Mouse (Mus musculus): Measurements from ENCODE around the gene Eif4h.

DNA sequence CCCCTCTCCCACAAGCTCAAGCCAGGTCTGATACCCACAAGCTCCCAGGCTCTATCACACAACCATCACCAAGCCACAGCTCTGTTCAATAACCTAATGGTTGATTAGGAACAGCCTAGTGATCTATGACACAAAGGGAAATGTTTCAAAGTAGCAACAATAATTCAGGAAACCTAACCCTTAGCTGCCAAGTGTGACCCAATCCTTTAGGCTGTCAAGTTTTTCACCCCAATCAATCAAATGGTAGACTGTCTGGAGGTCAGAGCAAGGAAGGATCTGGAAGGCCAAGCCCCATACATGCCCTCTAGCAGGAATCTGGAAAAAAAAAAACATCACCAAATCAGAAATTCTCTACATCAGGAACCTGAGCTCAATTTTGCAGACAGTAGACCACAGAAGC, 8.5 kb downstream of the Eif4h start:
- no peak for TF ChIP-seq CHD2 (IDR thresholded peaks at IDR 0.05; ENCODE audit: low read depth, low read length)
- TF ChIP-seq HCFC1 (IDR thresholded peaks at IDR 0.05; ENCODE audit: borderline replicate concordance, insufficient read depth, low read length): no peak
- no peak for TF ChIP-seq ZNF384 (IDR thresholded peaks at IDR 0.05; ENCODE audit: low read depth, low read length)
